Mouse (Mus musculus) embryonic fibroblast, embryonic 13.5 days (primary cell): Measurements from ENCODE around the gene Ppp1r3f.

ENCODE experiments used
- CTCF ChIP-seq: IDR thresholded peaks from 2 replicates; pipeline ENCODE4 v1.5.1; 2011; ENCODE audit warnings: mild to moderate bottlenecking, control low read depth, low read length, moderate library complexity, borderline replicate concordance; ENCODE audit not compliant: insufficient read depth
- POLR2A ChIP-seq: IDR thresholded peaks from 2 replicates; pipeline ENCODE4 v1.6.1; 2011; ENCODE audit warnings: low read depth, mild to moderate bottlenecking, control low read depth, low read length, moderate library complexity

GRCm38 (mm10) chrX:7586356-7586755, 12.3 kb upstream of the Ppp1r3f start:
- TF ChIP-seq CTCF (no peak), POLR2A (no peak)
